Mouse (Mus musculus) cerebellum, postnatal 10 days (tissue): ENCODE measurements around the gene Kiss1.

Experiments used
- DNase-seq, 2 experiments: peaks; one replicate each; pipeline ENCODE4 v3.0.0; 2021; ENCODE audit warnings: mixed read lengths in 2 of 2

The Kiss1 gene

DNA sequence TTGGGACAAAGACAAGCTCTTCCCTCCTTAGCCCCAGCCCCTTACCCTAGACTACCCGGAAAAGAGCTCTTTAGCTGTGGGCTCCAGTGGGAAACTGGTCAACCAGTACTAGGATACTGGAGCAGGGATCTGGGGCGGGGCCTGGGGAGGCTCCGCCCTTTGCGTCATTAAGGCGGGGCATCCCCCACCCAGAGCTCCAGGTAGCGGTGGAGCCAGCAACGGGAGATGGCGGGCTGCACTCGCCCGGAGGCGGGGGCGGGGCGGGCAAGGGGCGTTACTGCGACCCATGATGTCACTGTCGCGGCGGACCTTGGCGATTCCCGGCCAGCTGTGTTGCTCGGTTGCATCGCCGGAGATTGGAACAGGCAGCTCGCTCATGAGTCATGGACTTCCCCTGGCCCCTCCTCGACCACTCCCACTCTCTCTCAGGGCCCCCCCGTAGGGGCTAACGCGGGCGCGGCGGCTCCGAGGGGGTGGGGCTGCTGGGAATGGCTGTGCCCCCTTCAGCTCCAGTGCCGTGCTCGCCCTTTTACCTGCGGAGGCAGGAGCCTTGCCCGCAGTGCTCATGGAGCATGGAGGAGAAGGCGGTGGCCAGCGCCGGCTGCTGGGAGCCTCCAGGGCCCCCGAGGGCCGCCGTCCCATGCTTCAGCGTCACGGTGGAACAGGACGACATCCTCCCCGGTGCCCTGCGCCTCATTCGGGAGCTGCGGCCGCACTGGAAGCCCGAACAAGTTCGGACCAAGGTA, 41.8 kb downstream of the Kiss1 start, which contains the start of gene Etnk2:
Gene Etnk2, plus strand, starts transcription at position 297 of the 746 bp plus-strand sequence.
- DNase-seq, result peak; percentile 84 to 88

DNA sequence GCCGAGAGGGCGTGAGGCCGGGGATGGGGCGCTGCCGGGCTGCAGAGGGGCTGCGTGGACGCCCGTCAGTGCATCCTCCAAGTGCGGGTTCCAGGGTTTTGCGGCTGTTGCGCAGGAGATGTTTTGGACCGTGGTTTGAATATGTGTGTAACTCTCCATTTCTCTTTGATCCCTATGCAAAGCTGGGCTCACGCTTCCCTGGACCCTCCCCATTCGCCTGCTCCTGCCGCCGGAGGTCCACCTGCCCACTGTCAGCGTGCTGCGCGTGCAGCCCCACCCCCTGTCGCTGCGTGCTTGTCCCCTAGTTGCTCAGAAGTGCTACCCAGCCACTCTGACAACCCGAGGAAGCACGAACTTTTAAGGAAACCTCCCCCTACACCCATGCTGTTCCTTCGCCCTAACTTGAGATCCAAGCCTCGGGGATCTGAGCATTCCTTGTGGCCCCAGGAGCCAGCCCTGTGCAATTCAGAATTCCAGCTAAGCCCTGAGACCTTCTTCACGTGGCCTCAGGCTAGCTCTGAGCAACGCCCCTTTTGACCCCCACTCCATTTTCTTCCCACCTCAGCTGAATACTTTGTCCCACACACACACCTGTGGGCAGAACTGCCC, 42.5 kb downstream of the Kiss1 start:
- no peak for DNase-seq

DNA sequence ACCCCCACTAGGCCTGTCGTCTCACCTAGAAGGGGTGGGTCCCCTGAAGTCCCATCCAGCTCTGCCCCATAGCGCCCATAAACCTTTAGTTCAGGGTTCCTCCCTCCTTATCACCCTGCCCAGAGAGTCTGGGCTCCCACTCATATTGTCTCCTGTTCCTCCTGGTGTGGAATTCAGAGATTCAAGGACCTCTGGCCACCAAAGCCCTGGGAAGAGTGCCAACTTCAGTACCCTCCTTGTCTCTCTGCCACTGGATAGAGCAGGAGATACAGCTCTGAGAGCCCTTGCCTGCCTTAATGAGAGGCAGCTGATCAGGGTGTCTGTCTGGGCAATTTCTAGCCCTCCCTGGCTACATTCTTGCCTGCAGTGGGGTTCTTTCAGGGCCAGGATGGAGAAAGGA, 43.2 kb downstream of the Kiss1 start:
- DNase-seq, result no peak

DNA sequence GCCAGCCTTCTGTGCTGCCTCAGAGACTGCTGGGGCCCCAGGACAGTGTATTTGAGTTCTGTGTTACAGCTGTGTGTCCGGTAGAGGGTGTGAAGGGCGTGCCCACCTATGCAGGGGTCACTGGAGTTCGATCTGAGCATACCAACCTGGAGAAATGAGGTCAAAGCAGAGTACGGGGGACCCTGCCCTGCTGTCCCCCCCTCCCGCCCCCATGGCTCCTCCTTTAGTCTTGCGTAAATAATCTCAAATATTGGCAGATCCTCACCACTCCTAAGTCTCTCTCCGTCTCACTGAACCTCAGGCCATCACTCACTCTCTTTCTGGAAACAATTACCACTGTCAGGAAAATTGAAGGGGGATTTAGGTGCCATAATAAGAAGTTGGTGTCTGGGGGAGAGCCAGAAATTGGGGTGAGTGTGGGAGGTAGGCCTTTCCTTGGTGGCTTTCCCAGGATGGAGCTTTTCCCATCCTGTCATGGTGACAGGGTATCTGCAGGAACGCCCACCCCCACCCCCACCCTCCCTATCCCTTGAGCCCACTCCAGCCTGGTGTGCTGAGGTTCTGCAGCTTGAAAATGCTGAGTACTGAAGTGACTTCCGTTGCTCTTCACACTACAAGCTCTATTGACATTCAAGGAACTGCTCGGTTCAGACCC, 45.4 kb downstream of the Kiss1 start:
- no peak for DNase-seq

DNA sequence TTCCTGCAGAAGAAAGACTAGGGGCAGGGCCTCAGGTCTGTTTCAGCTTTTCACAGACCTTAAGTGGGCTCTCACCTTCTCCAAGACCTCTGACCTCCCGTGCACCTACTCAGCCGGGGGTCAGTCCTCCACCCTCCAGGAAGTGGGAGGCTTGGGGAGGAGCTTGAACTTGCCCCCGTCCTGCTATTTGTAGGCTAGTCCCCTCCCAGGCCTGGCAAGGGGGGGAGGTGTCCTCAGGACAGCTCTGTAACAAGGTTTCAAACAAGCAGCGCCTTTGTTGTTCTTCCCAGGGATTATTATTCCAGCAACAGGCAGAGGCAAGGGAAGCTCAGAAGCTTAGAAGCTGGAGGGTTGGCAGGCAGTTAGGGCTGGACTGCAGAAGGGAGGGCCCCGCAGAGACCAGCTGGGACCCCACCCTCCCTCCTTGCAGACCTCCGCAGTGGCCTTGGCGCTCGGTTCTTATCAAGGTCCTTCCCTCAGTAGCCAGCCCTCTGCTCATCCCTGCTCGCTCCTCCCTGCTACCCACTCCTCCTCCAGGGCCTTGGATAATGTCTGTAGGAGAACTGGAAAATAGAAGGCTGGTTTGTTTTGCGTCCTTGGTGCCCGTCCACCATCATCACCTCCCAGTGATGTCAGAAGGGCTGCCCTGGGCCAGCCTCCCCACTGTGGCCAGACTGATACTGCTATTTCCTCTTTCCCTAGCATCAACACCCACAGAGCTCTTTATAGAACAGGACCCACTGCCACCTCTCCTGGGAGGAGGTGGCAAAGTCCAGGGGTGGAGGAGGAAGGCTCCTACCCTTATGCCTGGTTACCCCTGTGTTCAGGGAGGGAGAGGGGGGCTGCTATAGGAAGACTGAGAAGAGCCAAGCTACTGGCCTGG, 46.2 kb downstream of the Kiss1 start:
- DNase-seq, result peak; percentile 50 to 63

DNA sequence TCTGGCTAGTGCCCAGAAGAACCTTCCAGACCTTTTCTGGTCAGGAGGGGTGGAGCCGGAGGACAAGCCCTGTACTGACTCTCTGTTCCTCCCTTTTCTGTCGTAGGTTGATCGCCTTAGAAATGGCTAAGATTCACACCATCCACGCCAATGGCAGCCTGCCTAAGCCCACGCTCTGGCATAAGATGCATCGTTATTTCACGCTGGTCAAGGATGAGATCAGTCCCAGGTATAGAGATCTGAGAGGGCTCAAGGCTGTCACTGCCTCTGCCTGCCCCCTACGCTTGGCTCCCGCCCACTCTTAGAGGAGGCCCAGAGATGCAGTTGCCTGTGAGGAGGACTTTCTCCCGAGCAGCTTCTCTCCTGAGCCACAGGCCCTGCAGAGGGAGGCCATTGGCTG, 47.0 kb downstream of the Kiss1 start:
- DNase-seq, result peak; percentile 79 to 83

DNA sequence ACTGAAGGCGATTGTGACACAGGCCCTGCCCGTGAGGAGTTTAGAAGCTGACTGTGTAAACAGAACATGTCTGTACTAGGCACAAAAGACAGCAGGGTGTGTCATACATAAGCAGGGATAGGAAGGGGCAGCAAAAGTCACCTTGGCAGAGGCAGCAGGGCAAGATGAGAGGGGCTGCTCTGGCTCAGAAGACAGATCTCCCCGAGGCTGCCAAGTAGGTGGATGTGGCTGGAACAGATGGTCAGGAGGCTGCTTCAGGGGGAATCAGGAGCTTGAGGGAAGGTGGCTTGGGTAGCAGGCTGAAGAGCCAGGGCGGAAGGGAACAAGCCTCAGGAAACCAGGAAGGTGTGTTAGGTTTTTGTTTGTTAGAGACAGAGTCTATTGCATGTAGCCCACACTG, 48.7 kb downstream of the Kiss1 start:
- peak; percentile 50 to 66 for DNase-seq

DNA sequence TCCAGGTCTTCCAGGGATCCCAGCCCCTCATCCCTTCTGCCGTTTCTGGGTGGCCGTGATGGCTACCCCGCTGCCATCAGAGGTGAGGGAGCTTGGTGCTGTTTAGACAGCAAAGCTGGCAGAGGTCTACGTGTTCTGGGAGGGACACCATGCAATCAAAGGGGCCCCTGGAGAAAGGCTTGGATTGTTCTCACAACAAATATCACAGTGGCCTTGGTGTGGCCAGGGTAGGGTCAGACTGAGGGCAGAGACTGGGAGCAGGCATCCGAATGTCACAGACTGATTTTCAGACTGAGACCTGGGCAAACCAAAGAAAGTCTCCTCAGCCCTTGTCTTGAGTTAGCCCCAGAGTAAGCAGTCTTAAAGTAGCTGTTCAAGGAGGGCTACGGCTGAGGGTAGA, 49.8 kb downstream of the Kiss1 start:
- no peak for DNase-seq

DNA sequence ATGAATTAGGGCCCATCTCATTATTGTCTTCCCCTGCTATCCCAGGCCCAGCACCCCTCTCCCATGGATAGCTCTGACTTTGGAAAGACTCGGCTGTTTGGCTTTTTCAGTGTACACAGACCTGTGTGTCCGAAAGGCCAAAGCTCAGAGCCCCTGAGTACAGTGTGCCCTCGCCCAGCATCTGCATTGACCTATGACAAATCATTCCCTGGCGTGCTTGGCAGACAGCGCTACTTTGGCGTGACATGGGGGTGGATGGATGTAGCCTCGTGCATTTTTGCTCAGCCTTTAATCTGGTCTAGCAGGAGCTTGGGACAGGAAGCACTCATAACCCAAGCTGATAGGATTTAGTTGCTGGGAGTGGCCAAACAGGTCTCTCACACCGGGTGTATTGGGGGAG, 50.4 kb downstream of the Kiss1 start:
- no peak for DNase-seq

DNA sequence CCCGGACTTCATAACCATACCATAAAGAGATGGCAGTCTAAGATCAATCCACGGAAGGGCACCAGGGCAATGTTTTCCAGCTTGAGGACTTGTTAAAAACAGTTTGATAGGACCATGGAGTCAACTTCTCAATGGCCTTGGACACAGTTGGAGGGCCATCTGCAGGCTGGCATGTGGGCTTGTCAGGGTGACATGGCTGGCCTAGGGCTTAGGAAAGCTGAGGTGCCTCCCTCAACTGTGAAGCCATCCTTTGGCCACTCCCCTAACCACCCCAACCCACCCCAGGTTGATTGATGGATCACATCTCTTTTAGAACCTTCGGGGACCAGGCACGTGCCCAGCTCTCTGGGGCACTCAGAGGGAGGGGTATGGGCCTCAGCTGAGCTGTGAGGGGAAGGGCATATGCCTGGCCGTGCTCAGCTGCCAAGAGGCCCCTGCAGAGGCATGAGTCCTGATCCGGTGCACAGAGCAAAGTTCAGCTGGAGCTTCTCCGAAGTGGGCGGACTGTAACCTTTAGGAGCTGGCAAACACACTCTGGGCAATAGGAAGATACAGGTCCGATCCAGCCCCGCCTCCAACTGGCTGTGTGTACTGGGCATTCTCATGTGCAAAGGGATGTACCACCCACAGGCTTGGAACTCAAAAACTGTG, 54.1 kb downstream of the Kiss1 start:
- no peak for DNase-seq

DNA sequence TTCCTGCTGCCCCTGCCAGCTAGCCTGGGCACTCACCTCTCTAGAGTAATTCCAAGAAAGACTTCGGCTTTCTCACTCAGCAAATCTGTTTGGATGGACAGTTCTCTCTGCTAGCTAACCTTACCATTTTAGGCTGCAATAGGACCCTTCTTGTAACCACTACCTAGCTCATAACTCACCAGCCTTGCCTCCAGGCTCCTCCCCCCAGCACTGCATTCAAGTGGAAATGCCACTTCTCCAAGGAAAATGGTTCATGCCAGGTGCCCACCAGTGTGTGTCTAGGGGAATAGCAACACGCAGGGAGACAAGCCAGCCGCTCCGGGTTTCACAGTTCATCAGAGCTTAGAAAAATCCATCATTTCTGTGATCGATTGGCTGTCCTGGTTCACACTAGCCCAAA, 55.9 kb downstream of the Kiss1 start:
- no peak for DNase-seq
